Mouse (Mus musculus): Measurements from ENCODE around the gene Kirrel3. TPM values are rescaled to one million over a fixed set of nuclear protein-coding genes. Genes with fewer than 3 reads are reported as not detected.

Kirrel3 gene
- polyA plus RNA-seq, 1 experiment from 2014 or later = 0.72 TPM

GRCm38 (mm10) chr9:34980516-34981265, 495.0 kb downstream of the Kirrel3 start:
- Histone ChIP-seq H3K4me2 (replicated peaks; ENCODE audit: low read depth, low read length) (no peak overlapping the region), H3K27ac (ENCODE audit: low read length) (no peak overlapping the region), H3K4me1 (ENCODE audit: insufficient read depth, low read depth, low read length) (no peaks in the 10 kb centered on the region), H3K4me3 (ENCODE audit: low read depth, low read length) (no peak overlapping the region), H3K27me3 (replicated peaks; ENCODE audit: insufficient read depth, low read length) (no peaks in the 10 kb centered on the region), H3K9ac (replicated peaks; ENCODE audit: low read depth) (no peak overlapping the region), H3K9me3 (ENCODE audit: low read length) (no peaks in the 10 kb centered on the region), H3K36me3 (ENCODE audit: insufficient read depth, low read length) (no peaks in the 10 kb centered on the region)
- 83% methylated on average over 5 of the region's 5 CpGs for WGBS
- ATAC-seq = no peak
- DNase-seq (ENCODE audit: low spot score) = no peak
- TF ChIP-seq EP300 (IDR thresholded peaks at IDR 0.05) (no peak), CTCF (IDR thresholded peaks at IDR 0.05) (no peak)

GRCm38 (mm10) chr9:34983513-34984462, 498.1 kb downstream of the Kirrel3 start:
- 31% methylated on average over 12 of the region's 12 CpGs for WGBS
- H3K9me3 ChIP-seq (ENCODE audit: low read length) = no peaks in the 10 kb centered on the region
- ATAC-seq = 0 out of 2 replicates have a peak, but pooled peaks have one; percentile 32
- DNase-seq (ENCODE audit: low spot score) = peak; percentile 86
- no peak overlapping the region for H3K4me3 ChIP-seq (ENCODE audit: low read depth, low read length)
- H3K4me2 ChIP-seq (replicated peaks; ENCODE audit: low read depth, low read length) = no peak overlapping the region
- no peaks in the 10 kb centered on the region for H3K27me3 ChIP-seq (replicated peaks; ENCODE audit: insufficient read depth, low read length)
- no peaks in the 10 kb centered on the region for H3K4me1 ChIP-seq (ENCODE audit: insufficient read depth, low read depth, low read length)
- no peak for TF ChIP-seq EP300 (IDR thresholded peaks at IDR 0.05)
- peak; percentile 91 for TF ChIP-seq CTCF (IDR thresholded peaks at IDR 0.05)
- no peak overlapping the region for H3K9ac ChIP-seq (replicated peaks; ENCODE audit: low read depth)
- H3K36me3 ChIP-seq (ENCODE audit: insufficient read depth, low read length) = no peaks in the 10 kb centered on the region
- no peak overlapping the region for H3K27ac ChIP-seq (ENCODE audit: low read length)

- ATAC-seq (no peak), DNase-seq (ENCODE audit: low spot score) (no peak)
- Histone ChIP-seq H3K27ac (ENCODE audit: low read length) (no peak overlapping the region), H3K9me3 (ENCODE audit: low read length) (no peaks in the 10 kb centered on the region), H3K9ac (replicated peaks; ENCODE audit: low read depth) (no peak overlapping the region), H3K27me3 (replicated peaks; ENCODE audit: insufficient read depth, low read length) (no peaks in the 10 kb centered on the region), H3K4me3 (ENCODE audit: low read depth, low read length) (no peak overlapping the region), H3K4me2 (replicated peaks; ENCODE audit: low read depth, low read length) (no peak overlapping the region), H3K36me3 (ENCODE audit: insufficient read depth, low read length) (no peaks in the 10 kb centered on the region), H3K4me1 (ENCODE audit: insufficient read depth, low read depth, low read length) (no peaks in the 10 kb centered on the region)
- TF ChIP-seq EP300 (IDR thresholded peaks at IDR 0.05) (no peak), CTCF (IDR thresholded peaks at IDR 0.05) (no peak)
Measured at GRCm38 (mm10) chr9:34986156-34986555, 500.5 kb downstream of the Kirrel3 start.

GRCm38 (mm10) chr9:34987422-34988148, 501.9 kb downstream of the Kirrel3 start:
- Histone ChIP-seq H3K4me2 (replicated peaks; ENCODE audit: low read depth, low read length) (no peak overlapping the region), H3K4me1 (ENCODE audit: insufficient read depth, low read depth, low read length) (peaks cover 3% of the 10 kb centered on the region; the same call in 1 of the 2 replicates), H3K9me3 (ENCODE audit: low read length) (no peaks in the 10 kb centered on the region), H3K36me3 (ENCODE audit: insufficient read depth, low read length) (no peaks in the 10 kb centered on the region), H3K4me3 (ENCODE audit: low read depth, low read length) (no peak overlapping the region), H3K9ac (replicated peaks; ENCODE audit: low read depth) (no peak overlapping the region), H3K27ac (ENCODE audit: low read length) (no peak overlapping the region), H3K27me3 (replicated peaks; ENCODE audit: insufficient read depth, low read length) (no peaks in the 10 kb centered on the region)
- WGBS = 90% methylated on average over 12 of the region's 12 CpGs
- ATAC-seq (no peak), DNase-seq (ENCODE audit: low spot score) (no peak)
- TF ChIP-seq CTCF (IDR thresholded peaks at IDR 0.05) = no peak
- no peak for TF ChIP-seq EP300 (IDR thresholded peaks at IDR 0.05)

GRCm38 (mm10) chr9:34988683-34989082, 503.0 kb downstream of the Kirrel3 start:
- H3K9me3 ChIP-seq (ENCODE audit: low read length) = no peaks in the 10 kb centered on the region
- H3K27me3 ChIP-seq (replicated peaks; ENCODE audit: insufficient read depth, low read length) = no peaks in the 10 kb centered on the region
- ATAC-seq (no peak), DNase-seq (ENCODE audit: low spot score) (no peak)
- 87% methylated on average over 3 of the region's 3 CpGs for WGBS
- no peaks in the 10 kb centered on the region for H3K36me3 ChIP-seq (ENCODE audit: insufficient read depth, low read length)
- H3K4me3 ChIP-seq (ENCODE audit: low read depth, low read length) = no peak overlapping the region
- H3K9ac ChIP-seq (replicated peaks; ENCODE audit: low read depth) = no peak overlapping the region
- H3K4me1 ChIP-seq (ENCODE audit: insufficient read depth, low read depth, low read length) = peaks cover 13% of the 10 kb centered on the region
- no peak for TF ChIP-seq EP300 (IDR thresholded peaks at IDR 0.05)
- no peak for TF ChIP-seq CTCF (IDR thresholded peaks at IDR 0.05)
- no peak overlapping the region for H3K4me2 ChIP-seq (replicated peaks; ENCODE audit: low read depth, low read length)
- no peak overlapping the region for H3K27ac ChIP-seq (ENCODE audit: low read length)

- no peaks in the 10 kb centered on the region for H3K9me3 ChIP-seq (ENCODE audit: low read length)
- no peaks in the 10 kb centered on the region for H3K27me3 ChIP-seq (replicated peaks; ENCODE audit: insufficient read depth, low read length)
- peak overlapping the region; percentile 34 for H3K27ac ChIP-seq (ENCODE audit: low read length)
- 23% methylated on average over 4 of the region's 4 CpGs for WGBS
- H3K36me3 ChIP-seq (ENCODE audit: insufficient read depth, low read length) = no peaks in the 10 kb centered on the region
- H3K4me3 ChIP-seq (ENCODE audit: low read depth, low read length) = no peak overlapping the region
- peaks cover 23% of the 10 kb centered on the region for H3K4me1 ChIP-seq (ENCODE audit: insufficient read depth, low read depth, low read length)
- DNase-seq (ENCODE audit: low spot score) (peak; percentile 67), ATAC-seq (peak; percentile 10; the same call in 1 of the 2 replicates)
- no peak overlapping the region for H3K4me2 ChIP-seq (replicated peaks; ENCODE audit: low read depth, low read length)
- no peak for TF ChIP-seq CTCF (IDR thresholded peaks at IDR 0.05)
- no peak; the same call in 1 of the 2 replicates for TF ChIP-seq EP300 (IDR thresholded peaks at IDR 0.05)
- no peak overlapping the region for H3K9ac ChIP-seq (replicated peaks; ENCODE audit: low read depth)
Measured at GRCm38 (mm10) chr9:34992201-34992600, 506.5 kb downstream of the Kirrel3 start.

All from lung, postnatal 0 days (tissue).